13 mouse cellular contexts compared by ENCODE assay signal in the genomic region with DNA sequence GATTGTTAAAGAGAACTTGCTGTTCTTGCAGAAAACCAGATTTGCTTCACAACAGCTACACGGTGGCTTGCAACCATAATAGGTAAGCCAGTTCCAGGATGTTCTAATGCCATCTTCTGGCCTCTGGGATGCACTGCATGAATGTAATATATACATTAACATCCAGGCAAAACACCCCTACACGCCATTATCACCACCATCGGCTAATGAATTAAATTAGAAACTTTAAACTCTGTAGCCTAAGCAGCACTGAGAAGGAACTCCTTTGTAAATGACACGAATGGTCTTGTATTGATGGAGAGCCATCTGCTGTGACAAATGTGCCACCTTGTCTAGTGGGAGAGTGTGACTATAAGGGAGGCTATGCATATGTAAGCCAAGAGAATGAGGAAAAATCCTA. TPM values are rescaled to one million over a fixed set of nuclear protein-coding genes. Genes with fewer than 3 reads are reported as not detected.
DNase-seq lines count a peak whose midpoint lies in the region; ATAC-seq and TF ChIP-seq lines count a peak whose summit lies in the region.
"Had no signal": no experiment of that assay in that cellular context is flagged by ENCODE, and none has a peak within 500 bp of the region (broad histone marks: within the 10 kb centered on the region; RNA-seq: fewer than 3 reads in every experiment).

No protein-coding gene starts in this region.

- H3K9me3 ChIP-seq in intestine, postnatal 0 days (ENCODE audit: control insufficient read depth) = no peaks in the 10 kb centered on the region
- H3K9me3 ChIP-seq in intestine, embryonic 16.5 days (ENCODE audit: control insufficient read depth, low read length) = no peaks in the 10 kb centered on the region
- no peaks in the 10 kb centered on the region for H3K9me3 ChIP-seq in MEL (replicated peaks; ENCODE audit: insufficient read depth, low read length)
- H3K9me3 ChIP-seq: heart, embryonic 10.5 days; liver, embryonic 15.5 days had no signal

- ATAC-seq in intestine, postnatal 0 days = no peak
- no peak for ATAC-seq in intestine, embryonic 16.5 days

- no peaks in the 10 kb centered on the region for H3K79me2 ChIP-seq in MEL (ENCODE audit: control insufficient read depth, insufficient read depth, low read length, poor library complexity)

- TF ChIP-seq RAD21 in MEL (IDR thresholded peaks at IDR 0.05; ENCODE audit: low read depth, low read length) = peak; percentile 58

- DNase-seq in embryo, embryonic 10 days (ENCODE audit: low spot score) = peak; percentile 43
- no peak for DNase-seq in embryo, embryonic 9.5 days (ENCODE audit: extremely low spot score)
- peak; percentile 29 for DNase-seq in MEL (ENCODE audit: low read depth, low spot score)
- peak; percentile 44 to 58 for DNase-seq in left cerebral cortex, postnatal 14 days (ENCODE audit: low spot score in 2 of 2)
- no peak for DNase-seq in adrenal gland, adult 2 months
- no peak for DNase-seq in thymus, postnatal 25 days
- DNase-seq: adrenal gland, postnatal 14 days; cerebellum, postnatal 36 days; kidney, postnatal 36 days had no signal

- no peak overlapping the region for H3K27ac ChIP-seq in intestine, postnatal 0 days (ENCODE audit: low read depth, low read length)
- H3K27ac ChIP-seq in intestine, embryonic 16.5 days (ENCODE audit: low read length) = no peak overlapping the region
- no peak overlapping the region for H3K27ac ChIP-seq in MEL (ENCODE audit: control insufficient read depth, low read depth, low read length)
- H3K27ac ChIP-seq: heart, embryonic 10.5 days; liver, embryonic 15.5 days had no signal

- no peak overlapping the region for H3K9ac ChIP-seq in intestine, postnatal 0 days (ENCODE audit: low read depth, low read length)
- no peak overlapping the region for H3K9ac ChIP-seq in intestine, embryonic 16.5 days (ENCODE audit: low read depth, low read length)
- no peak overlapping the region for H3K9ac ChIP-seq in MEL (ENCODE audit: control insufficient read depth, low read depth, low read length, poor library complexity, severe bottlenecking)
- H3K9ac ChIP-seq: liver, embryonic 15.5 days had no signal

- 47% methylated on average over 4 of the region's 4 CpGs for WGBS in intestine, postnatal 0 days
- 49% methylated on average over 4 of the region's 4 CpGs for WGBS in intestine, embryonic 16.5 days

- no peaks in the 10 kb centered on the region for H3K4me1 ChIP-seq in intestine, postnatal 0 days (replicated peaks; ENCODE audit: control insufficient read depth, insufficient read depth, low read length)
- no peaks in the 10 kb centered on the region for H3K4me1 ChIP-seq in intestine, embryonic 16.5 days (ENCODE audit: control insufficient read depth, insufficient read depth, low read length)
- H3K4me1 ChIP-seq in MEL (ENCODE audit: control insufficient read depth in 1 of 2, insufficient read depth in 2 of 2, low read length in 2 of 2) = peaks cover 0 to 2% of the 10 kb centered on the region in 2 experiments; a peak in 1 of 4 replicates
- H3K4me1 ChIP-seq: heart, embryonic 10.5 days had no signal

- no peak overlapping the region for H3K4me2 ChIP-seq in intestine, postnatal 0 days (replicated peaks; ENCODE audit: low read depth)
- H3K4me2 ChIP-seq in intestine, embryonic 16.5 days (ENCODE audit: low read depth, low read length) = no peak overlapping the region
- H3K4me2 ChIP-seq: liver, embryonic 15.5 days had no signal

- no peak for TF ChIP-seq POLR2A in MEL (IDR thresholded peaks at IDR 0.05; ENCODE audit: control insufficient read depth in 1 of 2, insufficient read depth in 1 of 2, low read depth in 1 of 2, low read length in 2 of 2, poor library complexity in 1 of 2)

- H3K36me3 ChIP-seq in intestine, postnatal 0 days (ENCODE audit: control insufficient read depth, insufficient read depth) = no peaks in the 10 kb centered on the region
- no peaks in the 10 kb centered on the region for H3K36me3 ChIP-seq in intestine, embryonic 16.5 days (ENCODE audit: control insufficient read depth, insufficient read depth, low read length)
- 0 out of 4 replicates have a peak, but pooled peaks cover 0 to 3% of the 10 kb centered on the region in 2 experiments for H3K36me3 ChIP-seq in MEL (ENCODE audit: control insufficient read depth in 1 of 2, insufficient read depth in 2 of 2, low read length in 2 of 2)
- H3K36me3 ChIP-seq: heart, embryonic 10.5 days; liver, embryonic 15.5 days had no signal

- intact Hi-C loops in left cerebral cortex, postnatal 14 days (cut with DNase I) = loop anchor here (5.0 kb wide), 1 partner anchor 208 kb away; no protein-coding TSS in a partner anchor

- TF ChIP-seq EP300 in MEL (IDR thresholded peaks at IDR 0.05; ENCODE audit: low read depth in 1 of 2, low read length in 2 of 2) = no peak

- no peak overlapping the region for H3K4me3 ChIP-seq in intestine, postnatal 0 days (ENCODE audit: low read depth, low read length)
- H3K4me3 ChIP-seq in intestine, embryonic 16.5 days (ENCODE audit: low read length) = no peak overlapping the region
- H3K4me3 ChIP-seq in MEL (ENCODE audit: control insufficient read depth in 1 of 2, insufficient read depth in 1 of 2, low read depth in 2 of 2, low read length in 2 of 2) = no peak overlapping the region
- H3K4me3 ChIP-seq: heart, embryonic 10.5 days; liver, embryonic 15.5 days had no signal

- H3K27me3 ChIP-seq in intestine, postnatal 0 days (replicated peaks; ENCODE audit: control insufficient read depth, insufficient read depth, low read length) = no peaks in the 10 kb centered on the region
- no peaks in the 10 kb centered on the region for H3K27me3 ChIP-seq in intestine, embryonic 16.5 days (replicated peaks; ENCODE audit: control insufficient read depth, insufficient read depth, low read length)
- H3K27me3 ChIP-seq in MEL (ENCODE audit: control insufficient read depth in 1 of 2, insufficient read depth in 2 of 2, low read length in 2 of 2) = peaks cover 0 to 8% of the 10 kb centered on the region in 2 experiments
- H3K27me3 ChIP-seq: liver, embryonic 15.5 days had no signal

- peak; percentile 63 for TF ChIP-seq CTCF in intestine, postnatal 0 days (IDR thresholded peaks at IDR 0.05; ENCODE audit: low read depth)
- TF ChIP-seq CTCF in MEL (IDR thresholded peaks at IDR 0.05 in 2 of 3, conservative IDR thresholded peaks at IDR 0.05 in 1 of 3; ENCODE audit: control insufficient read depth in 1 of 3, insufficient read depth in 1 of 3, low read depth in 2 of 3, low read length in 3 of 3, poor library complexity in 1 of 3, severe bottlenecking in 1 of 3) = peak in 2 of 3 experiments; percentile 24 to 54; a peak in 3 of 6 replicates

TF ChIP-seq in MEL, 35 proteins besides CTCF, POLR2A, EP300 and RAD21:
- TF ChIP-seq MAZ (IDR thresholded peaks at IDR 0.05; ENCODE audit: low read depth, low read length) = no peak
- TF ChIP-seq SMC3 (IDR thresholded peaks at IDR 0.05; ENCODE audit: low read depth, low read length) = peak; percentile 61

RNA-seq across cellular contexts. Expression of a gene that starts 11.5 kb away (rescaled TPM):
- polyA plus RNA-seq in intestine, postnatal 0 days (2015; fragmentation: Nextera tagmentation; extraction: Ambion mirVana) = 3.1 and 3.2 TPM in 2 replicates
- polyA plus RNA-seq in intestine, embryonic 16.5 days (2015; fragmentation: Nextera tagmentation; extraction: Ambion mirVana) = 0.72 and 0.77 TPM in 2 replicates
- 0.03 and 0.04 TPM in 2 replicates for total RNA-seq in MEL (2012; rRNA removed)
- polyA plus RNA-seq in MEL (2012; ENCODE audit: insufficient read depth in 1 of 2, insufficient read length in 2 of 2, low read depth in 1 of 2, low replicate concordance in 2 of 2, missing spikeins in 1 of 2) = under 1 TPM in 1 of 2 experiments, not detected in 1; 0.14 TPM
- under 1 TPM; 0.64 to 0.91 TPM for total RNA-seq in left cerebral cortex, postnatal 14 days (2021)
- total RNA-seq in adrenal gland, adult 2 months (2021) = 1 to 10 TPM in 1 of 2 experiments, under 1 TPM in 1; 0.98 to 1.2 TPM
- polyA plus RNA-seq in adrenal gland, adult 2 months (2012; rRNA removed) = 0.46 and 0.73 TPM in 2 replicates

Comparison
In these comparisons a context has a peak if more than half of its experiments do, and no peak if none do; other contexts are left out.
1. DNase-seq: peak in embryo, embryonic 10 days (single experiment), MEL (single experiment) and left cerebral cortex, postnatal 14 days (2 of 2); none in embryo, embryonic 9.5 days (single experiment), adrenal gland, adult 2 months (single experiment) and thymus, postnatal 25 days (single experiment).